Mouse (Mus musculus): Measurements from ENCODE around the gene Mpnd. TPM values are rescaled to one million over a fixed set of nuclear protein-coding genes. Genes with fewer than 3 reads are reported as not detected.
A peak's percentile ranks its signal among the peaks of the same experiment; 100 is the strongest.
"Not testable (repeated sequence)": the region's sequence is repeated elsewhere in the genome, so short reads cannot be mapped to it uniquely, and the experiment has no call there.

The Mpnd gene
- polyA plus RNA-seq, 1 experiment from 2014 or later: 41.4 TPM

DNA sequence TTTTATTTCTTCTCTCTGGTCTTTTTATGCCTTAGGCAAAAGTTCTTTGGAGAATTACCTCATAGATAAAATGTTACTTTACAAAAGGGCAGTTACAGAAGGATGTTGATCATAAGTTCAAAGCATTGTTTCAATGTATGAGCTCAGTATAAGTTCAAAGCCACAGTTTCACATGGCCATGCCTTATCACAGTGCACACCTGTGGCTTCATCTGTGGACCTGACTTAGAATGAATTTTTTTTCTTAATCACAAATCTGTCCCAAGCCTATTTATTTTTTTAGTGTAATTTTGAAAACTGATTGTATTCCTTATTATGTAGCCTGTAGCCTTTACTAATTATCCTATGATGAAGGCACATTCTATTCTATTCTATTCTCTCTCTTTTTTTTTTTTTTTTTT lies 49.4 kb downstream of the Mpnd start:
- H3K27me3 ChIP-seq (replicated peaks; ENCODE audit: control insufficient read depth, insufficient read depth, low read length): no peaks in the 10 kb centered on the region
- H3K36me3 ChIP-seq (ENCODE audit: control insufficient read depth, insufficient read depth): peaks cover 41% of the 10 kb centered on the region
- H3K27ac ChIP-seq (ENCODE audit: low read depth, low read length): no peak overlapping the region
- no peaks in the 10 kb centered on the region for H3K4me1 ChIP-seq (replicated peaks; ENCODE audit: control insufficient read depth, insufficient read depth, low read length)
- H3K9me3 ChIP-seq (ENCODE audit: control insufficient read depth): no peaks in the 10 kb centered on the region
- H3K4me2 ChIP-seq (replicated peaks; ENCODE audit: low read depth): no peak overlapping the region
- no peak overlapping the region for H3K9ac ChIP-seq (ENCODE audit: low read depth, low read length)
- no peak for ATAC-seq
- TF ChIP-seq CTCF (IDR thresholded peaks at IDR 0.05; ENCODE audit: low read depth): no peak
- no peak overlapping the region for H3K4me3 ChIP-seq (ENCODE audit: low read depth, low read length)

DNA sequence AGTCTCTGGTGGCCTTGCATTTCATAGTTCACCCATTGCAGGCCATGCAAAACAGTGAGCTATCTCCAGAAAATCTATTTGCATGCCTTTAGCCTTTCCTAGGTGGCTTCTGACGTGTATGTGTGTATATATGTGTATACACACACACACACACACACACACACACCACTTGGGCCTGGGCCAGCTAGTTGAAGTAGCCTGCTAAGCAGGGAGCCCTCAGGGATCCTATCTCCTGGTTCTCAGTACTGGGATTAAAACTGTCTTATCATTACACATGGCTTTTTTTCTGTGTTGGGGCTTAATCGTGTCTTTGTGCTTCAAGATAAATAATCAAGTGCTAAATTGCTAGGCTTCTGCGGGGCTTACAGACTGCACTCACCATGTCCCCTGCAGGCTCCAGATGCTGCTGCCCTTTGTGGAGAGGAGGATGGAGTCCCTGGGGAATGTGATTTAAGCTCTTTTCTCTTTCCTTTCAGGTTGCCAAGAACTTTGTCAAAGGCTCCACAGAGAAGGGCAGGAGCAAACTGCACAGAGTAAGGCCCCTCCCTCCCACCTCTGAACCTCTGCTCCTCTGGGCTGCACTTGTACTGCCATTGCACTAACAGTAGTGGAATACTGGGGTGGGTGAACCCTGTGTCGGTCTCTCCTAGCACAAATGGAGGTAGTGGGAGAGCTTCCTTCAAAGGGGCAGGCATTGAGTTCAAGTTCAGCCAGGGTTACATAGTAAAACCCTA lies 50.6 kb downstream of the Mpnd start:
- Histone ChIP-seq H3K4me1 (replicated peaks; ENCODE audit: control insufficient read depth, insufficient read depth, low read length) (no peaks in the 10 kb centered on the region), H3K27ac (ENCODE audit: low read depth, low read length) (no peak overlapping the region), H3K27me3 (replicated peaks; ENCODE audit: control insufficient read depth, insufficient read depth, low read length) (no peaks in the 10 kb centered on the region), H3K9ac (ENCODE audit: low read depth, low read length) (no peak overlapping the region), H3K36me3 (ENCODE audit: control insufficient read depth, insufficient read depth) (peaks cover 49% of the 10 kb centered on the region), H3K4me2 (replicated peaks; ENCODE audit: low read depth) (no peak overlapping the region), H3K9me3 (ENCODE audit: control insufficient read depth) (no peaks in the 10 kb centered on the region), H3K4me3 (ENCODE audit: low read depth, low read length) (no peak overlapping the region)
- TF ChIP-seq CTCF (IDR thresholded peaks at IDR 0.05; ENCODE audit: low read depth): no peak
- WGBS: 60% methylated on average over 4 of the region's 4 CpGs
- ATAC-seq: no peak

DNA sequence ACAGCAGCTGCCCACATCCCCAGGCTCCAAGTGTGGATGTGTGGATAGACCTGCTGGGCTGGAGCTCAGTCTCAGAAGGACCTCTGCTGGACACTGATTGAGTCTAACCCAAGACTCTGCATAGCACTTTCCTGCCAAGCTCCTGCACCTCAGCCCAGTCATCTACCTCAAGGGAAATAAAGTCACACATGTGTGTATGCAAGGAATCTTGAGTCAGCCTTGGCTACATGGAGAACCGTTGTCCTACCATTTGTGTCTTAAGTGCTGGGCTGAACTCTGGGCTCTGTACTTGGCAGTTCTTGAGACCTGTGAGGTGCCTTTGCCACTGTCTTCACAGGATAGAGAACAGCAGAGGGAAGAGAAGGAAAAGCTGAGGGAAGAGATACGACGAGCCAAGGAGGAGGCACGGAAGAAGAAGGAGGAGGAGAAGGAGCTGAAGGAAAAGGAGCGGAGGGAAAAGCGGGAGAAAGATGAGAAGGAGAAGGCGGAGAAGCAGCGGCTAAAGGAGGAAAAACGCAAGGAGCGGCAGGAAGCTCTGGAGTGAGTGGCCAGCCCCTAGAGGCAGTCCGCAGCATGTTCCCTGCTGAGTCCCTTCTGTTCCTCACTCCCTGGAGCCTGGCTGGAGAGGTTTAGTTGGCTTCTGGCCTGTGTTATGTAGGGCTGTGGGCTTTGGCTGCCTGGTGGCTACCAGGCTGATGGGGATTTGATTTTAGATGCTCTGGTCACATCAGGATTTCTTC lies 52.0 kb downstream of the Mpnd start:
- peak; percentile 19; the same call in 1 of the 2 replicates for TF ChIP-seq CTCF (IDR thresholded peaks at IDR 0.05; ENCODE audit: low read depth)
- ATAC-seq: no peak
- no peak overlapping the region for H3K9ac ChIP-seq (ENCODE audit: low read depth, low read length)
- no peak overlapping the region for H3K4me2 ChIP-seq (replicated peaks; ENCODE audit: low read depth)
- no peaks in the 10 kb centered on the region for H3K4me1 ChIP-seq (replicated peaks; ENCODE audit: control insufficient read depth, insufficient read depth, low read length)
- peaks cover 63% of the 10 kb centered on the region for H3K36me3 ChIP-seq (ENCODE audit: control insufficient read depth, insufficient read depth)
- no peak overlapping the region for H3K4me3 ChIP-seq (ENCODE audit: low read depth, low read length)
- H3K27me3 ChIP-seq (replicated peaks; ENCODE audit: control insufficient read depth, insufficient read depth, low read length): no peaks in the 10 kb centered on the region
- WGBS: 92% methylated on average over 11 of the region's 11 CpGs
- H3K9me3 ChIP-seq (ENCODE audit: control insufficient read depth): no peaks in the 10 kb centered on the region
- no peak overlapping the region for H3K27ac ChIP-seq (ENCODE audit: low read depth, low read length)

DNA sequence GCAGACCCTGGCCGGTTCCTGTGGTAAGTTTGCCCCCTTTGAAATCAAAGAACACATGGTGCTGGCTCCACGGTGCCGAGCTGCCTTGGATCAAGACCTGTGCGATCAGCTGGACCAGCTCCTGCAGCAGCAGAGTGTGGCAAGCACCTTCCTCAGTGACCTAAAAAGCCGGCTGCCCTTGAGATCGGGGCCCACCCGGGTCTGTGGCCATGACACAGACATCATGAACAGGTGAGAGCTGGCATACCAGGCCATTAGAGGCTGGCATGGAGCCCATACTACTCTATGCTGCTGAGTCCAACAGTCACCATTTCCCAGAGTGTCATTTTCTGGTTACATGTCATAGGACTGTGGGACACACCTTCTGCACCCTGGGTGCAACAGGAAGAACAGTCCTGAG lies 56.6 kb downstream of the Mpnd start:
- peak overlapping the region; percentile 15; the same call in 1 of the 2 replicates for H3K27ac ChIP-seq (ENCODE audit: low read depth, low read length)
- 92% methylated on average over 7 of the region's 7 CpGs for WGBS
- H3K36me3 ChIP-seq (ENCODE audit: control insufficient read depth, insufficient read depth): peaks cover 88% of the 10 kb centered on the region
- H3K9me3 ChIP-seq (ENCODE audit: control insufficient read depth): no peaks in the 10 kb centered on the region
- H3K9ac ChIP-seq (ENCODE audit: low read depth, low read length): no peak overlapping the region
- H3K4me2 ChIP-seq (replicated peaks; ENCODE audit: low read depth): no peak overlapping the region
- H3K4me3 ChIP-seq (ENCODE audit: low read depth, low read length): no peak overlapping the region
- H3K4me1 ChIP-seq (replicated peaks; ENCODE audit: control insufficient read depth, insufficient read depth, low read length): no peaks in the 10 kb centered on the region
- no peak for ATAC-seq
- no peaks in the 10 kb centered on the region for H3K27me3 ChIP-seq (replicated peaks; ENCODE audit: control insufficient read depth, insufficient read depth, low read length)
- no peak for TF ChIP-seq CTCF (IDR thresholded peaks at IDR 0.05; ENCODE audit: low read depth)

DNA sequence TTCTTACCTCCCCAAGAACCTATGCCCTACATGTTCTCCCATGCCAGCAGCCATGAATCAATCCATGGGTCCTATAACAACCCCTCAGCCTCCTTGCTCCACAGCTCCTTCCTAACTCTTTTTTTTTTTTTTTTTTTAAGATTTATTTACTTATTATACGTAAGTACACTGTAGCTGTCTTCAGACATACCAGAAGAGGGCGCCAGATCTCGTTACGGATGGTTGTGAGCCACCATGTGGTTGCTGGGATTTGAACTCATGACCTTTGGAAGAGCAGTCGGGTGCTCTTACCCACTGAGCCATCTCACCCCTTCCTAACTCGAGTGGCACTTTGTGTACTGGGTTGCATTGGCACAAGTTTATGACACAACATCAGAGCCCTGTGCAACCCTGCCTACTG lies 60.2 kb downstream of the Mpnd start:
- not testable (repeated sequence) for H3K4me1 ChIP-seq (replicated peaks; ENCODE audit: control insufficient read depth, insufficient read depth, low read length); H3K27ac ChIP-seq (ENCODE audit: low read depth, low read length); H3K4me3 ChIP-seq (ENCODE audit: low read depth, low read length); H3K27me3 ChIP-seq (replicated peaks; ENCODE audit: control insufficient read depth, insufficient read depth, low read length); H3K9ac ChIP-seq (ENCODE audit: low read depth, low read length); ATAC-seq; H3K9me3 ChIP-seq (ENCODE audit: control insufficient read depth); H3K4me2 ChIP-seq (replicated peaks; ENCODE audit: low read depth)
- H3K36me3 ChIP-seq (ENCODE audit: control insufficient read depth, insufficient read depth): peaks cover 93% of the 10 kb centered on the region
- peak; percentile 32; the same call in 1 of the 2 replicates for TF ChIP-seq CTCF (IDR thresholded peaks at IDR 0.05; ENCODE audit: low read depth)
- WGBS: 82% methylated on average over 6 of the region's 6 CpGs

Other genes with a start within 250 kb of the Mpnd start
- gene Zfp119a, start 126.8 kb upstream of the Mpnd start, polyA plus RNA-seq (2015; fragmentation: Nextera tagmentation; extraction: Ambion mirVana): 4.9 and 5.1 TPM in 2 replicates
- 4.8 and 5.0 TPM in 2 replicates for gene Zfp959, start 113.6 kb upstream of the Mpnd start, polyA plus RNA-seq (2015; fragmentation: Nextera tagmentation; extraction: Ambion mirVana)
- gene Zfp119b, start 56.2 kb upstream of the Mpnd start, polyA plus RNA-seq (2015; fragmentation: Nextera tagmentation; extraction: Ambion mirVana): 3.4 and 3.7 TPM in 2 replicates
- gene Ebi3, start 53.1 kb upstream of the Mpnd start, polyA plus RNA-seq (2015; fragmentation: Nextera tagmentation; extraction: Ambion mirVana): 1.5 and 1.6 TPM in 2 replicates
- 10.2 and 10.9 TPM in 2 replicates for gene Yju2, start 46.6 kb upstream of the Mpnd start, polyA plus RNA-seq (2015; fragmentation: Nextera tagmentation; extraction: Ambion mirVana)
- gene Shd, start 35.2 kb upstream of the Mpnd start, polyA plus RNA-seq (2015; fragmentation: Nextera tagmentation; extraction: Ambion mirVana): 2.7 and 2.9 TPM in 2 replicates
- 3.6 and 4.2 TPM in 2 replicates for gene Fsd1, start 19.2 kb upstream of the Mpnd start, polyA plus RNA-seq (2015; fragmentation: Nextera tagmentation; extraction: Ambion mirVana)
- gene Stap2, start 127 bp upstream of the Mpnd start, polyA plus RNA-seq (2015; fragmentation: Nextera tagmentation; extraction: Ambion mirVana): 82.8 and 84.5 TPM in 2 replicates
- gene Sh3gl1, start 30.9 kb downstream of the Mpnd start, polyA plus RNA-seq (2015; fragmentation: Nextera tagmentation; extraction: Ambion mirVana): 92.3 and 97.0 TPM in 2 replicates
- gene Chaf1a, start 34.7 kb downstream of the Mpnd start, polyA plus RNA-seq (2015; fragmentation: Nextera tagmentation; extraction: Ambion mirVana): 4.8 and 5.2 TPM in 2 replicates
- gene Ubxn6, start 69.3 kb downstream of the Mpnd start, polyA plus RNA-seq (2015; fragmentation: Nextera tagmentation; extraction: Ambion mirVana): 42.5 and 47.7 TPM in 2 replicates
- 25.9 and 33.6 TPM in 2 replicates for gene Hdgfl2, start 73.9 kb downstream of the Mpnd start, polyA plus RNA-seq (2015; fragmentation: Nextera tagmentation; extraction: Ambion mirVana)
- 0.30 and 0.31 TPM in 2 replicates for gene Plin4, start 104.1 kb downstream of the Mpnd start, polyA plus RNA-seq (2015; fragmentation: Nextera tagmentation; extraction: Ambion mirVana)
- gene Plin5, start 111.9 kb downstream of the Mpnd start, polyA plus RNA-seq (2015; fragmentation: Nextera tagmentation; extraction: Ambion mirVana): 0.10 TPM in 1 of 2 replicates, not detected in the other
- gene Lrg1, start 116.3 kb downstream of the Mpnd start, polyA plus RNA-seq (2015; fragmentation: Nextera tagmentation; extraction: Ambion mirVana): 3.6 and 3.9 TPM in 2 replicates
- 0.94 and 1.1 TPM in 2 replicates for gene Sema6b, start 134.6 kb downstream of the Mpnd start, polyA plus RNA-seq (2015; fragmentation: Nextera tagmentation; extraction: Ambion mirVana)
- gene Tnfaip8l1, start 156.8 kb downstream of the Mpnd start, polyA plus RNA-seq (2015; fragmentation: Nextera tagmentation; extraction: Ambion mirVana): 4.6 and 5.1 TPM in 2 replicates
- 83.5 and 90.5 TPM in 2 replicates for gene Mydgf, start 178.2 kb downstream of the Mpnd start, polyA plus RNA-seq (2015; fragmentation: Nextera tagmentation; extraction: Ambion mirVana)
- gene Dpp9, start 213.2 kb downstream of the Mpnd start, polyA plus RNA-seq (2015; fragmentation: Nextera tagmentation; extraction: Ambion mirVana): 10.6 and 12.0 TPM in 2 replicates

Data from intestine, postnatal 0 days (tissue).